Mouse (Mus musculus): ENCODE data around the gene Cnot11. TPM values are rescaled to one million over a fixed set of nuclear protein-coding genes. Genes with fewer than 3 reads are reported as not detected.
"Not testable (repeated sequence)": the region's sequence is repeated elsewhere in the genome, so short reads cannot be mapped to it uniquely, and the experiment has no call there.

The Cnot11 gene
- polyA plus RNA-seq, 1 experiment from 2014 or later: 5.9 TPM

- H3K4me2 ChIP-seq (ENCODE audit: low read depth, low read length): peak overlapping the region; percentile 2; the same call in 1 of the 2 replicates
- H3K27me3 ChIP-seq (ENCODE audit: insufficient read depth, low read length): no peaks in the 10 kb centered on the region
- no peaks in the 10 kb centered on the region for H3K9me3 ChIP-seq (ENCODE audit: low read length)
- H3K27ac ChIP-seq (ENCODE audit: low read depth): peak overlapping the region; percentile 98
- H3K4me3 ChIP-seq (ENCODE audit: low read depth, low read length): no peak overlapping the region
- H3K4me1 ChIP-seq (ENCODE audit: insufficient read depth): peaks cover 31% of the 10 kb centered on the region
- no peaks in the 10 kb centered on the region for H3K36me3 ChIP-seq (replicated peaks; ENCODE audit: insufficient read depth, low read length)
- H3K9ac ChIP-seq (replicated peaks): no peak overlapping the region
- 26% methylated on average over 6 of the region's 6 CpGs for WGBS (ENCODE audit: insufficient replicate concordance)
- TF ChIP-seq CTCF (IDR thresholded peaks at IDR 0.05; ENCODE audit: low read depth): no peak
- peak; percentile 22; the same call in 1 of the 2 replicates for TF ChIP-seq EP300 (IDR thresholded peaks at IDR 0.05; ENCODE audit: low read depth)
- no peak for ATAC-seq
- DNase-seq: peak; percentile 25
These were observed 44.3 kb downstream of the Cnot11 start for GRCm38 (mm10) chr1:39579139-39579538.

- Histone ChIP-seq H3K9ac (replicated peaks) (no peak overlapping the region), H3K27me3 (ENCODE audit: insufficient read depth, low read length) (no peaks in the 10 kb centered on the region), H3K4me3 (ENCODE audit: low read depth, low read length) (no peak overlapping the region), H3K4me1 (ENCODE audit: insufficient read depth) (peaks cover 20% of the 10 kb centered on the region), H3K27ac (ENCODE audit: low read depth) (no peak overlapping the region), H3K9me3 (ENCODE audit: low read length) (no peaks in the 10 kb centered on the region), H3K4me2 (ENCODE audit: low read depth, low read length) (no peak overlapping the region), H3K36me3 (replicated peaks; ENCODE audit: insufficient read depth, low read length) (no peaks in the 10 kb centered on the region)
- DNase-seq (no peak), ATAC-seq (no peak)
- no peak for TF ChIP-seq EP300 (IDR thresholded peaks at IDR 0.05; ENCODE audit: low read depth)
- no peak for TF ChIP-seq CTCF (IDR thresholded peaks at IDR 0.05; ENCODE audit: low read depth)
- 51% methylated on average over 2 of the region's 3 CpGs for WGBS (ENCODE audit: insufficient replicate concordance)
These were observed 46.4 kb downstream of the Cnot11 start for GRCm38 (mm10) chr1:39581215-39581614.

GRCm38 (mm10) chr1:39583173-39583572 lies 48.4 kb downstream of the Cnot11 start:
- Histone ChIP-seq H3K9me3 (ENCODE audit: low read length) (no peaks in the 10 kb centered on the region), H3K9ac (replicated peaks) (no peak overlapping the region), H3K4me3 (ENCODE audit: low read depth, low read length) (no peak overlapping the region), H3K4me2 (ENCODE audit: low read depth, low read length) (no peak overlapping the region), H3K4me1 (ENCODE audit: insufficient read depth) (peaks cover 12% of the 10 kb centered on the region), H3K36me3 (replicated peaks; ENCODE audit: insufficient read depth, low read length) (no peaks in the 10 kb centered on the region), H3K27ac (ENCODE audit: low read depth) (no peak overlapping the region), H3K27me3 (ENCODE audit: insufficient read depth, low read length) (no peaks in the 10 kb centered on the region)
- no peak for DNase-seq
- no peak for ATAC-seq
- TF ChIP-seq CTCF (IDR thresholded peaks at IDR 0.05; ENCODE audit: low read depth) (no peak), EP300 (IDR thresholded peaks at IDR 0.05; ENCODE audit: low read depth) (no peak)
- 67% methylated on average over 9 of the region's 9 CpGs for WGBS (ENCODE audit: insufficient replicate concordance)

DNA sequence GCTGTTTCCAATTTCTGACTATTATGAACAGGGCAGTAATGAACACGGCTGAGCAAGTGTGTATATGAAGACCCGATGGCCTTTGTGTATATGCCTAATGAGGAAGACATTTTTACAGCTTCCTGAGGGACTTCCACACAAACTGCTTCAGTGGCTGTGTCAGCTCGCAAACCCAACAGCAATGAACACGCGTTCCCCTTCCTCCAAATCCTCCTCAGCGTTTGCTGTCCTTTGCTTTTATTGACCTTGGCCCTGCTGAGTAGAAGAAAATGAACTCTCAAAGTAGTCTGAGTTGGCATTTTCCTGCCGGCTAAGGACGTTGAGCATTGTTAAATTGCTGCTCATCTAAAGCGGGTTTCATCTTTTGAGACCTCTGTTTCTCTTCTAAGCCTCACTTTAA lies 50.6 kb downstream of the Cnot11 start:
- H3K27me3 ChIP-seq (ENCODE audit: insufficient read depth, low read length): no peaks in the 10 kb centered on the region
- TF ChIP-seq EP300 (IDR thresholded peaks at IDR 0.05; ENCODE audit: low read depth): no peak
- no peak for TF ChIP-seq CTCF (IDR thresholded peaks at IDR 0.05; ENCODE audit: low read depth)
- H3K4me1 ChIP-seq (ENCODE audit: insufficient read depth): no peaks in the 10 kb centered on the region
- H3K27ac ChIP-seq (ENCODE audit: low read depth): no peak overlapping the region
- no peak overlapping the region for H3K4me2 ChIP-seq (ENCODE audit: low read depth, low read length)
- no peaks in the 10 kb centered on the region for H3K36me3 ChIP-seq (replicated peaks; ENCODE audit: insufficient read depth, low read length)
- DNase-seq: no peak
- H3K9me3 ChIP-seq (ENCODE audit: low read length): no peaks in the 10 kb centered on the region
- no peak for ATAC-seq
- H3K4me3 ChIP-seq (ENCODE audit: low read depth, low read length): no peak overlapping the region
- WGBS (ENCODE audit: insufficient replicate concordance): 56% methylated on average over 9 of the region's 9 CpGs
- H3K9ac ChIP-seq (replicated peaks): no peak overlapping the region

GRCm38 (mm10) chr1:39590193-39590592 lies 55.4 kb downstream of the Cnot11 start:
- H3K36me3 ChIP-seq (replicated peaks; ENCODE audit: insufficient read depth, low read length): no peaks in the 10 kb centered on the region
- DNase-seq: no peak
- no peak overlapping the region for H3K9ac ChIP-seq (replicated peaks)
- H3K27me3 ChIP-seq (ENCODE audit: insufficient read depth, low read length): no peaks in the 10 kb centered on the region
- H3K4me3 ChIP-seq (ENCODE audit: low read depth, low read length): no peak overlapping the region
- H3K4me1 ChIP-seq (ENCODE audit: insufficient read depth): peaks cover 4% of the 10 kb centered on the region; the same call in 1 of the 2 replicates
- no peaks in the 10 kb centered on the region for H3K9me3 ChIP-seq (ENCODE audit: low read length)
- no peak overlapping the region for H3K4me2 ChIP-seq (ENCODE audit: low read depth, low read length)
- H3K27ac ChIP-seq (ENCODE audit: low read depth): 0 out of 2 replicates have a peak overlapping the region, but pooled peaks have one; percentile 6
- TF ChIP-seq CTCF (IDR thresholded peaks at IDR 0.05; ENCODE audit: low read depth) (no peak), EP300 (IDR thresholded peaks at IDR 0.05; ENCODE audit: low read depth) (no peak)
- no peak for ATAC-seq
- 54% methylated on average over 5 of the region's 5 CpGs for WGBS (ENCODE audit: insufficient replicate concordance)

DNA sequence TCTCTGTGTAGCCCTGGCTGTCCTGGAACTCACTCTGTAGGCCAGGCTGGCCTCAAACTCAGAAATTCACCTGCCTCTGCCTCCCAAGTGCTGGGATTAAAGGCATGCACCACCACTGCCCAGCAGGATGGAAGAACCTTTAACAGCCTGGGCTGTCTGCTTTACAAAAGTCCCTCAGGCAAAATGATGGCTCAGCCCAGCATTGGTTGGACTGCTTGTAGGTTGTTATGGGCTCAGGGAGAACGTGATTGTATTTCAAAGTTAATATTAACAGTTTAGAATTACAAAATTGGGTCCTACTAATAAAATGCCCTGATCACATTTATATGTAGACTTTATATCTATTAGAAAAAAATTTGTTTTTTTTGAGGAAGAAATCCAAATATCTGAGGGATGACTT lies 56.8 kb downstream of the Cnot11 start:
- not testable (repeated sequence) for H3K9me3 ChIP-seq (ENCODE audit: low read length); H3K4me3 ChIP-seq (ENCODE audit: low read depth, low read length); H3K27me3 ChIP-seq (ENCODE audit: insufficient read depth, low read length); H3K36me3 ChIP-seq (replicated peaks; ENCODE audit: insufficient read depth, low read length); DNase-seq; H3K9ac ChIP-seq (replicated peaks); H3K4me1 ChIP-seq (ENCODE audit: insufficient read depth)
- 61% methylated on average over 1 of the region's 1 CpGs for WGBS (ENCODE audit: insufficient replicate concordance)
- ATAC-seq: peak; percentile 64
- Histone ChIP-seq H3K4me2 (ENCODE audit: low read depth, low read length) (peak overlapping the region; percentile 22), H3K27ac (ENCODE audit: low read depth) (peak overlapping the region; percentile 79)

- Histone ChIP-seq H3K36me3 (replicated peaks; ENCODE audit: insufficient read depth, low read length) (no peaks in the 10 kb centered on the region), H3K9me3 (ENCODE audit: low read length) (no peaks in the 10 kb centered on the region), H3K4me2 (ENCODE audit: low read depth, low read length) (peak overlapping the region; percentile 35), H3K27me3 (ENCODE audit: insufficient read depth, low read length) (no peaks in the 10 kb centered on the region), H3K27ac (ENCODE audit: low read depth) (peak overlapping the region; percentile 79), H3K4me1 (ENCODE audit: insufficient read depth) (peaks cover 4% of the 10 kb centered on the region; the same call in 1 of the 2 replicates), H3K4me3 (ENCODE audit: low read depth, low read length) (0 out of 2 replicates have a peak overlapping the region, but pooled peaks have one; percentile 4), H3K9ac (replicated peaks) (no peak overlapping the region)
- DNase-seq: peak; percentile 29
- TF ChIP-seq EP300 (IDR thresholded peaks at IDR 0.05; ENCODE audit: low read depth) (no peak), CTCF (IDR thresholded peaks at IDR 0.05; ENCODE audit: low read depth) (no peak)
- WGBS (ENCODE audit: insufficient replicate concordance): 48% methylated on average over 4 of the region's 4 CpGs
- ATAC-seq: peak; percentile 97
These were observed 57.3 kb downstream of the Cnot11 start for GRCm38 (mm10) chr1:39592090-39592489.
